Mouse (Mus musculus): ENCODE measurements at regions not wholly inside any gene's neighbourhood (a gene's known extent, or its start where the extent isn't known, plus 50 kb on each side); places are given as distances from the start of the nearest gene placed in this dataset.

- no peak for TF ChIP-seq CTCF (IDR thresholded peaks at IDR 0.05; ENCODE audit: low read depth, low read length)
- TF ChIP-seq POLR2A (IDR thresholded peaks at IDR 0.05; ENCODE audit: borderline replicate concordance, low read depth, low read length): no peak
Observed at GRCm38 (mm10) chr15:24419736-24420135, 993.8 kb downstream of the Basp1 start.

Measured in bone marrow macrophage, adult 2 months (primary cell).